Comparison of ENCODE assay signal across 8 mouse cellular contexts in the genomic region with DNA sequence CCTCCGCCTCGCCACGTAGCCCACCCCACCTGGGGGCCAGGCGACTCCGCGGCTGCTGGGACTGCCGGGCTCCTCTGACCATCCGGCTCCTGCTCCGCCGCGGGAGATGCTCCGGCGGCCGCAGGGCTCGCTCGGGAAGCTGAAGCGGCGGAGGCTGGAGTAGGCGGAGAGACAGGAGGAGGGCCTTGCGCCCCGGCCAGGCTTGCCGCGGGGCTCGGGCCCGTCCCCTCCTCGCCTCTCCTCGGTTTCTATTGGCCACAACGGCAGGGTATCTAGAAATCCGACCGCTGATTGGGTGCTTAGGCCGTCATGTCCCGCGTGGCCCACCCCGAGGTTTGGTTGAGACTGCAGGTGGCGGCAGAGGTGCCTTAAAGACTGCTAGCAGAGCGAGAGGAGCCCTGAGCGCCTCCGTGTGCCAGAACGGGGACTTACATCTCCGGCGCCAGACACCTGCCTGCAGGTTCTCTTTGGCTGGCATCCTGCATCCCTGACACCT. TPM values are rescaled to one million over a fixed set of nuclear protein-coding genes. Genes with fewer than 3 reads are reported as not detected.
DNase-seq lines count a peak whose midpoint lies in the region; ATAC-seq and TF ChIP-seq lines count a peak whose summit lies in the region.

Scai (minus strand) TSS at position 174 of the 496 bp plus-strand sequence.

- peak; percentile 97 to 99 for DNase-seq in heart, postnatal 10 days
- peak; percentile 98 for DNase-seq in large intestine, adult 2 months (ENCODE audit: low read depth, low spot score)
- DNase-seq in liver, postnatal 0 days: peak; percentile 97
- peak; percentile 96 for DNase-seq in testis, postnatal 10 days (ENCODE audit: low spot score)

- H3K9me3 ChIP-seq in ES-Bruce4 (replicated peaks; ENCODE audit: control insufficient read depth, insufficient read depth, low read length, poor library complexity, severe bottlenecking): no peaks in the 10 kb centered on the region
- no peaks in the 10 kb centered on the region for H3K9me3 ChIP-seq in forebrain, embryonic 13.5 days (replicated peaks)
- no peaks in the 10 kb centered on the region for H3K9me3 ChIP-seq in liver, postnatal 0 days (ENCODE audit: low read length)
- H3K9me3 ChIP-seq in neural tube, embryonic 14.5 days (ENCODE audit: control insufficient read depth, low read length): no peaks in the 10 kb centered on the region

- WGBS in forebrain, embryonic 13.5 days: under 1% methylated on average over 39 of the region's 41 CpGs
- under 1% methylated on average over 41 of the region's 41 CpGs for WGBS in large intestine, adult 2 months
- WGBS in liver, postnatal 0 days (ENCODE audit: insufficient replicate concordance): 2% methylated on average over 33 of the region's 41 CpGs
- WGBS in neural tube, embryonic 14.5 days: under 1% methylated on average over 40 of the region's 41 CpGs

- intact Hi-C loops in heart, postnatal 10 days (cut with DNase I): loop anchor here (2.0 kb wide), 1 partner anchor 126 kb away; the partner anchor contains the start of gene Golga1

- no peaks in the 10 kb centered on the region for H3K27me3 ChIP-seq in ES-Bruce4 (ENCODE audit: control insufficient read depth, insufficient read depth, low read length, poor library complexity, severe bottlenecking)
- no peaks in the 10 kb centered on the region for H3K27me3 ChIP-seq in forebrain, embryonic 13.5 days
- no peaks in the 10 kb centered on the region for H3K27me3 ChIP-seq in liver, postnatal 0 days (ENCODE audit: insufficient read depth, low read length)
- no peaks in the 10 kb centered on the region for H3K27me3 ChIP-seq in neural tube, embryonic 14.5 days (ENCODE audit: control insufficient read depth, insufficient read depth, low read length)

- H3K4me2 ChIP-seq in forebrain, embryonic 13.5 days: peak within 1 kb of the TSS; percentile 74
- peak within 1 kb of the TSS; percentile 97 for H3K4me2 ChIP-seq in liver, postnatal 0 days (ENCODE audit: low read depth, low read length)
- peak within 1 kb of the TSS; percentile 75 for H3K4me2 ChIP-seq in neural tube, embryonic 14.5 days (ENCODE audit: low read depth, low read length)

- peak; percentile 99 for ATAC-seq in cerebellum, adult (ENCODE audit: insufficient number of reproducible peaks, low FRiP score, low TSS enrichment)
- ATAC-seq in forebrain, embryonic 13.5 days: peak; percentile 100
- peak; percentile 100 for ATAC-seq in liver, postnatal 0 days
- ATAC-seq in neural tube, embryonic 14.5 days (ENCODE audit: low read depth): peak; percentile 100

- TF ChIP-seq CTCF in ES-Bruce4 (IDR thresholded peaks at IDR 0.05; ENCODE audit: low read depth, low read length): peak; percentile 69
- peak; percentile 99 for TF ChIP-seq CTCF in liver, postnatal 0 days (IDR thresholded peaks at IDR 0.05; ENCODE audit: low read depth)

- peak within 1 kb of the TSS; percentile 86 for H3K4me3 ChIP-seq in ES-Bruce4 (ENCODE audit: low read depth, low read length)
- H3K4me3 ChIP-seq in forebrain, embryonic 13.5 days: peak within 1 kb of the TSS; percentile 89
- H3K4me3 ChIP-seq in liver, postnatal 0 days (ENCODE audit: low read depth, low read length): peak within 1 kb of the TSS; percentile 98
- H3K4me3 ChIP-seq in neural tube, embryonic 14.5 days (ENCODE audit: low read depth, low read length): peak within 1 kb of the TSS; percentile 98

- no peaks in the 10 kb centered on the region for H3K36me3 ChIP-seq in ES-Bruce4 (ENCODE audit: control insufficient read depth, insufficient read depth, low read length, poor library complexity, severe bottlenecking)
- H3K36me3 ChIP-seq in forebrain, embryonic 13.5 days (ENCODE audit: poor library complexity, severe bottlenecking): peaks cover 13% of the 10 kb centered on the region
- H3K36me3 ChIP-seq in liver, postnatal 0 days (replicated peaks; ENCODE audit: insufficient read depth, low read length): 0 out of 2 replicates have a peak, but pooled peaks cover 2% of the 10 kb centered on the region
- H3K36me3 ChIP-seq in neural tube, embryonic 14.5 days (ENCODE audit: control insufficient read depth, insufficient read depth, low read length): no peaks in the 10 kb centered on the region

- no peaks in the 10 kb centered on the region for H3K4me1 ChIP-seq in ES-Bruce4 (ENCODE audit: control insufficient read depth, insufficient read depth, low read length)
- H3K4me1 ChIP-seq in forebrain, embryonic 13.5 days: peaks cover 16% of the 10 kb centered on the region
- H3K4me1 ChIP-seq in liver, postnatal 0 days (ENCODE audit: insufficient read depth): no peaks in the 10 kb centered on the region
- H3K4me1 ChIP-seq in neural tube, embryonic 14.5 days (ENCODE audit: control insufficient read depth, insufficient read depth, low read length): peaks cover 14% of the 10 kb centered on the region

- peak within 1 kb of the TSS; percentile 84 for H3K9ac ChIP-seq in ES-Bruce4 (ENCODE audit: low read depth, poor library complexity, severe bottlenecking)
- peak within 1 kb of the TSS; percentile 94 for H3K9ac ChIP-seq in forebrain, embryonic 13.5 days
- peak within 1 kb of the TSS; percentile 86 for H3K9ac ChIP-seq in liver, postnatal 0 days (replicated peaks)
- peak within 1 kb of the TSS; percentile 95 for H3K9ac ChIP-seq in neural tube, embryonic 14.5 days (replicated peaks; ENCODE audit: low read depth, low read length)

- H3K27ac ChIP-seq in ES-Bruce4 (ENCODE audit: insufficient read depth, low read length): peak within 1 kb of the TSS; percentile 34; the same call in 1 of the 2 replicates
- peak within 1 kb of the TSS; percentile 99 for H3K27ac ChIP-seq in forebrain, embryonic 13.5 days
- H3K27ac ChIP-seq in liver, postnatal 0 days (ENCODE audit: low read depth): peak within 1 kb of the TSS; percentile 77
- H3K27ac ChIP-seq in neural tube, embryonic 14.5 days (ENCODE audit: low read depth, low read length): peak within 1 kb of the TSS; percentile 98

- no peak for TF ChIP-seq EP300 in ES-Bruce4 (IDR thresholded peaks at IDR 0.05; ENCODE audit: insufficient read depth, low read depth, low read length)
- peak; percentile 8; the same call in 1 of the 2 replicates for TF ChIP-seq EP300 in liver, postnatal 0 days (IDR thresholded peaks at IDR 0.05; ENCODE audit: low read depth)

- no peak for TF ChIP-seq POLR2A in ES-Bruce4 (IDR thresholded peaks at IDR 0.05; ENCODE audit: insufficient read depth, low read length)

RNA-seq across cellular contexts. Expression of gene Scai, which starts in this region (rescaled TPM):
- 18.7 and 18.8 TPM in 2 replicates for polyA plus RNA-seq in ES-Bruce4 (2011; ENCODE audit: insufficient read depth, insufficient read length, low read depth, missing spikeins)
- 17.0 and 18.5 TPM in 2 replicates for polyA plus RNA-seq in forebrain, embryonic 13.5 days (2015; fragmentation: Nextera tagmentation; extraction: Ambion mirVana)
- 10 to 100 TPM; 11.1 to 11.7 TPM for total RNA-seq in heart, postnatal 10 days (2021)
- polyA plus RNA-seq in large intestine, adult 2 months (2012; rRNA removed): 0.24 and 0.70 TPM in 2 replicates
- polyA plus RNA-seq in liver, postnatal 0 days (2015; fragmentation: Nextera tagmentation; extraction: Ambion mirVana): 0.56 and 0.70 TPM in 2 replicates
- polyA plus RNA-seq in neural tube, embryonic 14.5 days (2014; fragmentation: Nextera tagmentation; extraction: Ambion mirVana): 18.9 and 29.2 TPM in 2 replicates

Comparison
In these comparisons a context has a peak if more than half of its experiments do, and no peak if none do; other contexts are left out.
1. Peak in every context shown above with its lines: DNase-seq, ATAC-seq, H3K4me3 ChIP-seq and H3K27ac ChIP-seq.
2. RNA of gene Scai (polyA plus RNA-seq): 18.9 to 29.2 TPM in neural tube, embryonic 14.5 days, 18.7 to 18.8 TPM in ES-Bruce4 and 17.0 to 18.5 TPM in forebrain, embryonic 13.5 days; 0.56 to 0.70 TPM in liver, postnatal 0 days and 0.24 to 0.70 TPM in large intestine, adult 2 months; every median in the first group is over 10 times any median in the second.
3. Peak in DNase-seq in large intestine, adult 2 months; RNA of the gene not detected or under 1 TPM.
4. Peak in DNase-seq, ATAC-seq, H3K4me3 ChIP-seq, H3K27ac ChIP-seq, H3K9ac ChIP-seq and H3K4me2 ChIP-seq in liver, postnatal 0 days; RNA of the gene not detected or under 1 TPM.
5. H3K27ac ChIP-seq: peak in every context shown above with its lines; median percentile 99 in forebrain, embryonic 13.5 days; 98 in neural tube, embryonic 14.5 days; 77 in liver, postnatal 0 days; 34 in ES-Bruce4.